Mouse (Mus musculus): ENCODE measurements around the gene Morf4l2. TPM values are rescaled to one million over a fixed set of nuclear protein-coding genes. Genes with fewer than 3 reads are reported as not detected.
"Not testable (repeated sequence)": the region's sequence is repeated elsewhere in the genome, so short reads cannot be mapped to it uniquely, and the experiment has no call there.

The Morf4l2 gene
- 100 to 1,000 TPM; 290 to 312 (median 296) TPM for total RNA-seq (2022)

- DNase-seq, result no peak
These were observed at the start of gene Morf4l2 for GRCm38 (mm10) chrX:136743459-136743858. Gene Morf4l2 (minus strand): TSS chrX:136743690.

GRCm38 (mm10) chrX:136789446-136789845 is 46.0 kb upstream of the Morf4l2 start:
- DNase-seq, result no peak

- DNase-seq, result no peak
These were observed 36.6 kb upstream of the Morf4l2 start, which contains the start of gene Glra4 for GRCm38 (mm10) chrX:136780041-136780440. Gene Glra4 (minus strand): TSS chrX:136780141.

- no peak for DNase-seq
These were observed 35.8 kb upstream of the Morf4l2 start for GRCm38 (mm10) chrX:136779262-136779661.

GRCm38 (mm10) chrX:136778046-136778445 is 34.6 kb upstream of the Morf4l2 start:
- no peak for DNase-seq

GRCm38 (mm10) chrX:136773035-136773434 is 29.5 kb upstream of the Morf4l2 start:
- no peak for DNase-seq

- DNase-seq, result no peak
These were observed 17.9 kb upstream of the Morf4l2 start for GRCm38 (mm10) chrX:136761103-136762074.

GRCm38 (mm10) chrX:136755464-136755863 is 12.0 kb upstream of the Morf4l2 start:
- no peak for DNase-seq

GRCm38 (mm10) chrX:136749329-136749728 is 5.8 kb upstream of the Morf4l2 start:
- no peak for DNase-seq

- no peak for DNase-seq
These were observed 1.2 kb upstream of the Morf4l2 start for GRCm38 (mm10) chrX:136744663-136745062.

- peak; percentile 35 for DNase-seq
These were observed 808 bp downstream of the Morf4l2 start for GRCm38 (mm10) chrX:136742661-136743103.

- no peak for DNase-seq
These were observed 1.2 kb downstream of the Morf4l2 start for GRCm38 (mm10) chrX:136742241-136742640.

- peak; percentile 73 for DNase-seq
These were observed 1.8 kb downstream of the Morf4l2 start for GRCm38 (mm10) chrX:136741651-136742201.

- peak; percentile 96 for DNase-seq
These were observed 2.5 kb downstream of the Morf4l2 start for GRCm38 (mm10) chrX:136740791-136741650.

- DNase-seq, result no peak
These were observed 3.3 kb downstream of the Morf4l2 start for GRCm38 (mm10) chrX:136740087-136740790.

GRCm38 (mm10) chrX:136732016-136732415 is 11.5 kb downstream of the Morf4l2 start:
- no peak for DNase-seq

GRCm38 (mm10) chrX:136714742-136715474 is 28.6 kb downstream of the Morf4l2 start:
- not testable (repeated sequence) for DNase-seq

- no peak for DNase-seq
These were observed 34.7 kb downstream of the Morf4l2 start for GRCm38 (mm10) chrX:136708782-136709181.

- peak; percentile 6 for DNase-seq
These were observed 35.3 kb downstream of the Morf4l2 start for GRCm38 (mm10) chrX:136708168-136708681.

GRCm38 (mm10) chrX:136707446-136708167 is 35.9 kb downstream of the Morf4l2 start, which contains the start of gene Tceal1:
Gene Tceal1 (plus strand): TSS chrX:136707982.
- DNase-seq, result peak; percentile 48
